Mouse (Mus musculus): ENCODE results near the gene Nup98.

DNA sequence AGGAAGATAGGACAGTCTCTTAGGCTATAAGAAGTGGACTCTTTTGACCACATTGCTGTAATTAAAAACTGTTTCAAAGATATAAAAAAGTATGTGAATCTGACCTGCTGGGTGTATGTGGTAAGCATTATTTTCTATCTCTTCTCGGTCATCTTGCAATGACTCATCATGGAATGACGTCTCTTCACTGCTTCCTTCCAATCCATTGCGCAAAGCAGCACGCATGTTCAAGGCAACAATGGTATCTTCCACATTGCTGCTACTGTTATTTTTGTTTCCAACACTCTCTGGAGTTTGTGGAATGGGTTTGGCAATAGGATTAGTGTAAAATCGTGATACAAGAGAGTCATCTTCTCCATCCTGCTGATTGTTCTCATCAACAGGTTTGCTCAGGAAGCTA, 56.3 kb downstream of the Nup98 start:
- no peak for TF ChIP-seq CTCF (IDR thresholded peaks at IDR 0.05; ENCODE audit: borderline replicate concordance, extremely low read depth, insufficient read depth, insufficient read length)
- TF ChIP-seq POLR2A (IDR thresholded peaks at IDR 0.05; ENCODE audit: borderline replicate concordance, extremely low read depth, insufficient read depth, insufficient read length, poor library complexity, severe bottlenecking), result no peak

All from brain, embryonic 14.5 days (tissue).